Mouse (Mus musculus) CD4-positive naive resting alpha-beta T cell, adult 76 days (primary cell): ENCODE data around the gene Gipc1. TPM values are rescaled to one million over a fixed set of nuclear protein-coding genes. Genes with fewer than 3 reads are reported as not detected.

Source experiments
- total RNA-seq: library from RNA; stranded (reverse); gene quantifications from one replicate; pipeline ENCODE4 v1.2.4, GENCODE M21; 2023

Gene Gipc1
- total RNA-seq = 21.6 TPM

DNA sequence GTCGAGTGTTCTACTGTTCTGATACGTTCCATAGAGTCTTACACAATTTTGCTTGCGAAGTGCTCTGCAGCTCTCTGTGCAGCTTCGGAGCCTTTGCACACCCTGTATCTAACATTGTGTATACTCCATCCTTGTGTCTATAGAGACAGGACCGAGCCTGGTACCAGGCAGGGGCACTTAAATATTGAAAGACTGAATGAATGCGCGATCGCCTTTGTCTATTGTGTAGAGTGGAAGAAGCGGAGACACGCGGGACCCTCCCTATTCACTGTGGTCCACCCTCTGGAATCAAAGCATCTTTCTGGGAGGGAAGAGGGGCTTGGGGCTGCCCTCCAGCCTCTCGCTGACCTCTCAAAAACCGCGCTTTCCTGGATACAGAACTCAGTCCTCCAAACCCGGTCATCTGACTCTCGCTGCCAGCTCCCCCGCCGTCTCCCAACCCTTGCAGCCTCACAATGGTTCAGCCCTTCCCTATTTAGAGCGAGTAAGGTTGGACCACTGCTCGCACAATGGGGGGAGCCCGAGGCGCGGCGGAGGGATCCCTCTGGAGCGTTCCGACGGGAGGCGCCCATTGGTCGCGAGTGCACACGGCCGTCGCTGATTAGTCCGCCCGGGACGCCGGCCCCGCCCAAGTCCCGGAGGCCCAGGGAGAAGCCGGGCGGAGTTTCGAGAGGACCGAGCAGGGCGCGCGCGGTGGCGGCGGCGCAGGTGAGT is at the start of gene Gipc1:
TSS of gene Gipc1 (plus strand) at position 648 of the 714 bp plus-strand sequence.

GRCm38 (mm10) chr8:83607661-83608397 is 44.6 kb upstream of the Gipc1 start, which contains the start of the genes Tecr and Dnajb1:
Gene Tecr (minus strand): TSS chr8:83607971.
Gene Dnajb1 (plus strand): TSS chr8:83608193.

GRCm38 (mm10) chr8:83665969-83666865 is 13.7 kb downstream of the Gipc1 start, which contains the start of gene Ptger1:
Gene Ptger1 (plus strand): TSS chr8:83666678.

DNA sequence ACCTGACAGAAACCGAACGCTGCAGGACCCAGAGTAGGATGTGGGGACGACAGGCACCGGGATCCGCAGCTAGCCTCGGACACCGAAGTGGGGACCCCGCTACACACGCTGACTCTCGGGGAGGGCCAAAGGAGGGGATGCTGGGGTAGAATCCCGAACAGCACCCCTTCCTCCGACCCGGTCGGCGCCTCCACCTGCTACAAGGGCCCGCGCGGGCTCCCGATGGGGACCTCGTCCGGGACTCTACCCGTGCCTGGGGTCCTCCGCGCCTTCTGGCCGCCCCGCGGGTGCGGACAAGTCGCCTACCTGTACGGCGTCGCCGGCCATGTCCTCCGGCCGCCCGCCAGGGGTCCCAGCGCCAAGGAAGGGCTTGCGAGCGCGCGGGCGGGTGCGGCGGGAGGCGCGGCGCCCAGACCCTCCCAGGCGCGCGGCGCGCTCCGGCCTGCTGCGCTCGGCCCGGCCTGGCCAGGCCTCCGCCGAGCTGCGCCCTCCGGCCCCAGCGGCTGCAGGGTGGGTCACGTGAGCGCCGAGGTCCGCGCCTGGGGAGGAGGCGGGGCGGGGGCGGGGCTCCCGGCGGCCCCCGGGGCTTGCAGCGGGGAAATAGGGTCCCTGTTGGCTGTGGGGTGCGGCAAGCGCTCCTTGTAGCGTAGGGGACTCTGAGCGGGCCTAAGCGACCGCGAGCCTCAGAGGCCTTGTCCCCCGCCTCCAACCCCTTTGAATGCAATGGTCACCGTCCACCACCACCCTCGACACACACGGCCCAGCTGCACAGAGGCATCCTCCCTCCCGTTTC is 46.4 kb downstream of the Gipc1 start, which contains the start of gene Pkn1:
TSS of gene Pkn1 (minus strand) at position 519 of the 793 bp plus-strand sequence.

Other genes with a start within 250 kb of the Gipc1 start
- 22.9 TPM for gene Scoc, start 194.3 kb upstream of the Gipc1 start, total RNA-seq
- gene Olfr370, start 116.9 kb upstream of the Gipc1 start, total RNA-seq = not detected
- gene Ndufb7, start 86.0 kb upstream of the Gipc1 start, total RNA-seq = 57.7 TPM
- 209 TPM for gene Tecr, start 44.7 kb upstream of the Gipc1 start, total RNA-seq
- 107 TPM for gene Dnajb1, start 44.5 kb upstream of the Gipc1 start, total RNA-seq
- 0.15 TPM for gene Ptger1, start 14.0 kb downstream of the Gipc1 start, total RNA-seq
- gene Pkn1, start 46.5 kb downstream of the Gipc1 start, total RNA-seq = 273 TPM
- 60.2 TPM for gene Ddx39, start 62.5 kb downstream of the Gipc1 start, total RNA-seq
- 817 TPM for gene Adgre5, start 88.6 kb downstream of the Gipc1 start, total RNA-seq
- gene Adgrl1, start 247.4 kb downstream of the Gipc1 start, total RNA-seq = 59.2 TPM